Mouse (Mus musculus) G1E (cell line): ENCODE results near the gene Slc24a5. TPM values are rescaled to one million over a fixed set of nuclear protein-coding genes. Genes with fewer than 3 reads are reported as not detected.
"Not testable (repeated sequence)": the region's sequence is repeated elsewhere in the genome, so short reads cannot be mapped to it uniquely, and the experiment has no call there.

Source experiments
- ATAC-seq: 2 replicates; pipeline ENCODE4 v1.8.0; 2016; ENCODE audit warnings: mild to moderate bottlenecking; ENCODE audit not compliant: insufficient number of reproducible peaks, poor library complexity, low FRiP score, severe bottlenecking; ENCODE audit errors: extremely low read depth
- DNase-seq: peaks from one replicate; pipeline ENCODE4 v3.0.0; 2012; ENCODE audit warnings: low spot score
- H3K27me3 ChIP-seq: 2 replicates; pipeline ENCODE4 v1.6.1; 2012; ENCODE audit warnings: mild to moderate bottlenecking, low read length, inconsistent platforms; ENCODE audit not compliant: insufficient read depth
- H3K36me3 ChIP-seq: replicated peaks from 2 replicates; pipeline ENCODE3; 2012; ENCODE audit warnings: mild to moderate bottlenecking, inconsistent platforms
- H3K4me1 ChIP-seq: 2 replicates; pipeline ENCODE4 v1.6.1; 2012; ENCODE audit warnings: low read depth, low read length, inconsistent platforms, mixed read lengths; ENCODE audit not compliant: insufficient read depth
- H3K4me3 ChIP-seq: 2 replicates; pipeline ENCODE4 v1.5.1; 2012; ENCODE audit warnings: low read depth, mild to moderate bottlenecking, inconsistent platforms, low read length, moderate library complexity, mixed read lengths
- H3K9me3 ChIP-seq: replicated peaks from 2 replicates; pipeline ENCODE4 v1.6.1; 2012; ENCODE audit warnings: inconsistent platforms
- CTCF ChIP-seq: IDR thresholded peaks from 2 replicates; pipeline ENCODE4 v1.5.1; 2012; ENCODE audit warnings: low read depth, low read length, inconsistent platforms, mixed read lengths
- GATA1 ChIP-seq: IDR thresholded peaks from 2 replicates; pipeline ENCODE4 v1.6.1; 2012; ENCODE audit warnings: borderline replicate concordance, low read length, inconsistent platforms, mixed read lengths
- GATA2 ChIP-seq: IDR thresholded peaks from 2 replicates; pipeline ENCODE4 v1.6.1; 2012; ENCODE audit warnings: low read depth, low read length, inconsistent platforms, borderline replicate concordance
- POLR2AphosphoS5 ChIP-seq: IDR thresholded peaks from 2 replicates; pipeline ENCODE4 v1.6.1; 2012; ENCODE audit warnings: low read depth, low read length, inconsistent platforms; ENCODE audit not compliant: insufficient replicate concordance
- TAL1 ChIP-seq: conservative IDR thresholded peaks from 2 replicates; pipeline ENCODE4 v1.6.1; 2012; ENCODE audit warnings: low read depth, low read length, inconsistent platforms, mixed read lengths
- polyA plus RNA-seq: library from polyadenylated mRNA; stranded (reverse); fragments of >175 nt; gene quantifications from 2 replicates; pipeline ENCODE4 v1.2.3, GENCODE M21; 2012
- total RNA-seq, 2 experiments: library from RNA; stranded (forward) in 1 of 2; stranded (reverse) in 1 of 2; fragments of 200-1000 nt in 1 of 2; fragments of >200 nt in 1 of 2; fragmentation: Nextera tagmentation in 1 of 2; gene quantifications; 2 replicates each; pipeline ENCODE4 v1.2.3; 2014 to 2017

The Slc24a5 gene
- total and polyA plus RNA-seq, 3 experiments, result 2.1 TPM; not detected in 2

DNA sequence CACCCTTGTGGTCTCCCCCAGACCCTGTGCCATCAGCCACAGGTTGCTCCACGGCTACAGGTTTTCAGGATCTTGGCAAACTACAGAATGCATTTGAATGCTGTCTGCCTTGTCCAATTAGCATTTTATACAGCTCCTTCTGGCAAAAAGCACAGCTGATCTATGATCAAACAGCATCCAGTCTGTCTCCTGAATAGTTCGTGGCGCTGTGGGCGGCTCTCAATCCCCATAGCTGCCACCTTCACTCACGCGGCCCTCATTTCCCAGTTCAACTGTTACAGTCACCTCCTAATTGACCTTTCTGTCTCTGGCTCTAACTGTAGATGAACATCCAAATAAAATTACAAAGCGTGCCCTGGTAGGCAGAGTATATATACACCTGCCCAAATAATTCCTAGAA lies 551 bp upstream of the Slc24a5 start:
- Histone ChIP-seq H3K9me3 (no peaks in the 10 kb centered on the region), H3K4me3 (no peak overlapping the region), H3K27me3 (no peaks in the 10 kb centered on the region), H3K36me3 (no peaks in the 10 kb centered on the region), H3K4me1 (no peaks in the 10 kb centered on the region; the same call in 1 of the 2 replicates)
- no peak for DNase-seq
- TF ChIP-seq GATA1 (no peak), GATA2 (no peak), POLR2AphosphoS5 (no peak), TAL1 (no peak), CTCF (no peak)
- ATAC-seq, result no peak

DNA sequence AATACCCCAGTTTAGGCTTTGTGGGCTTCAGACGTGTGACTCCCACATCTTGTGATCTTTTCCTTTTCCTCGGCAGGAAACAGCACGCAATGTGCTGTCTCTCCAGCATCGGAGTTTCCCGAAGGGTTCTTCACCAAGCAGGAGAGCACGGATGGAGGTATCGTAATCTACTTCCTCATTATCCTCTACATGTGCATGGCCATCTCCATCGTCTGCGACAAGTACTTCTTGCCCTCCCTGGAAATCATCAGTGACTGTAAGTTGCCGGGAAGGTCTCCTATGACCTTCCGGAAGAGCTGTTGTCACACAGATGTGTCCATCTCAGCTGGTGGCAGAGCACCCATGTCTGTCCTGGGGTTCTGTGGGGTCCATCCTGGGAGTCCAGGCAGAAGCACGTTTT lies 772 bp downstream of the Slc24a5 start:
- Histone ChIP-seq H3K4me3 (no peak overlapping the region), H3K27me3 (no peaks in the 10 kb centered on the region), H3K36me3 (no peaks in the 10 kb centered on the region), H3K9me3 (no peaks in the 10 kb centered on the region), H3K4me1 (no peaks in the 10 kb centered on the region; the same call in 1 of the 2 replicates)
- ATAC-seq, result no peak
- no peak for DNase-seq
- no peak for TF ChIP-seq CTCF
- TF ChIP-seq POLR2AphosphoS5, result no peak
- no peak for TF ChIP-seq GATA2
- TF ChIP-seq TAL1, result no peak

DNA sequence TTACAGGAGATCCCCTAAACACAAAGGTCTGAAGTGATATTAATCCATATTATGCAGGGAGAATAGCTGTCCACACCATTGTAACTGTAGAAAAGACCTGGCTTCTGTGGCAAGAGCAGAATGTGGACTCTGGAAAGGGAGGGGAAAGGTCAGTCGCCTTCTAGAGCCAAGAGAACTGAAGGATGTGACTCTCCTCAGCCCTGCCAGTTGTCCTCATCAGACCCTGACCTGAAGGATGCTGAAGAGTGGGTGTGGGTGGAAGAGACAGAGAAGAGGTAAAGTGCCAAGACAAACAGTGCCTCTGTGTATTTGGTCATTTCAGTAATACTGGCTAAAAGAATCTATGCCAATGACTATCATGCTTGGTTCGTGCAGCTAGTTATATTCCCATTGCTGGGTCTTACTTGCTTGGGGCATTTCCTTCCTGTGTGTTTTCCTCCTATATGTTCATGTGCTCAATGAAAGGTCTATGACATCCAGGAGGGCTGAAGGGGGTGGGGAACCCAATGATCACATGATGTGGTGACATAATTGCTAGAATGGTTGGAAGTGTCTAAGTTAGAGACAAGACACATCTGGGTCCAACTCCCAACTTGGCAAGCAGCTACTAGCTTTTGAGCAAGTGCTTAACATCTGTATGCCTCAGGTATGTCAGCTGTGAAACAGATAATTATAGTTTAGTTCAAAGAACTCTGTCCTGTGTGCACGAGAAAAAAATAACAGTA lies 5.3 kb downstream of the Slc24a5 start:
- H3K36me3 ChIP-seq, result peaks cover 2% of the 10 kb centered on the region
- ATAC-seq, result no peak
- no peak overlapping the region for H3K4me3 ChIP-seq
- no peaks in the 10 kb centered on the region for H3K27me3 ChIP-seq
- H3K4me1 ChIP-seq, result no peaks in the 10 kb centered on the region
- TF ChIP-seq GATA1 (no peak), POLR2AphosphoS5 (no peak), TAL1 (no peak), GATA2 (no peak), CTCF (no peak)
- no peak for DNase-seq
- no peaks in the 10 kb centered on the region for H3K9me3 ChIP-seq

DNA sequence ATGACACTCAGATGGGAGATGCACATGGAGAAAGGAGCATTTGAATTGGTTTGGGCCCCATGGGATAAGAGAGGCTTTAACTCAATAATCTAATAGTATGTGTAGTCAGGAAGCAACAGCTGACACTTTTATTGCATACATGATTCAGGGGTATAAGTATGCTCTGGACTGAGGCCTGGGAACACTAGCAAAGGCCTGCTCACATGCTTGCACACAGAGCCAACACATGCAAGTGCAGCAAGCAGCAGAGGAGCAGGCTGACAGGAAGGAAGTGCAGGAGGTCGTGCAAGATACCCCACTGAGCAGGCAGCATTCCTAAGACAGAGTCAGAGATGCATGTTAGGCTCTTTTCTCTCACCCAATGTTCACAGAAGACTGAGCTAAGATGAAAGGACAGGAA lies 16.0 kb downstream of the Slc24a5 start:
- Histone ChIP-seq H3K4me3 (no peak overlapping the region), H3K36me3 (peaks cover 70% of the 10 kb centered on the region), H3K27me3 (no peaks in the 10 kb centered on the region), H3K9me3 (no peaks in the 10 kb centered on the region), H3K4me1 (no peaks in the 10 kb centered on the region)
- DNase-seq, result no peak
- ATAC-seq, result no peak
- TF ChIP-seq CTCF (no peak), GATA1 (no peak), POLR2AphosphoS5 (no peak), TAL1 (no peak), GATA2 (no peak)

DNA sequence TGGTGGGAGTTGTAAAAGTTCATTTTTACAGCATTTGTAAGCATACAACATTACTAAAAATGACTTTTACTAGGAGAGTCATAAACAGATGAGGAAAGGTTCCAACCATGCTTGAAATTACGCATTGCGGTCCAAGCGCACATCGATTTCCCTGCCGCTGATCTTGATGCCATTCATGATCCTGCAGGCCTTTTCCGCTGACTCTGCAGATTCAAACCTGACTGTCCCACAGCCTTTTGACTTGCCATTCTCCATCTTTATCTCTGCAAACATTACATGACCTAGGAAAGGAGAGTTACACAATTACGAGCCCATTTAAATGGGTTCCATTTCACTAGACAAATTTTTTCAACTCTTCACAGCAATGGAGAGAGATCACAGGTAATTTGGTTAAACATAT lies 20.8 kb downstream of the Slc24a5 start:
- H3K9me3 ChIP-seq, result no peaks in the 10 kb centered on the region
- H3K27me3 ChIP-seq, result no peaks in the 10 kb centered on the region
- H3K36me3 ChIP-seq, result peaks cover 70% of the 10 kb centered on the region
- no peak for TF ChIP-seq POLR2AphosphoS5
- TF ChIP-seq TAL1, result no peak
- no peak for TF ChIP-seq CTCF
- TF ChIP-seq GATA1, result no peak
- TF ChIP-seq GATA2, result no peak
- DNase-seq (no peak), ATAC-seq (no peak)
- no peak overlapping the region for H3K4me3 ChIP-seq
- H3K4me1 ChIP-seq, result no peaks in the 10 kb centered on the region

DNA sequence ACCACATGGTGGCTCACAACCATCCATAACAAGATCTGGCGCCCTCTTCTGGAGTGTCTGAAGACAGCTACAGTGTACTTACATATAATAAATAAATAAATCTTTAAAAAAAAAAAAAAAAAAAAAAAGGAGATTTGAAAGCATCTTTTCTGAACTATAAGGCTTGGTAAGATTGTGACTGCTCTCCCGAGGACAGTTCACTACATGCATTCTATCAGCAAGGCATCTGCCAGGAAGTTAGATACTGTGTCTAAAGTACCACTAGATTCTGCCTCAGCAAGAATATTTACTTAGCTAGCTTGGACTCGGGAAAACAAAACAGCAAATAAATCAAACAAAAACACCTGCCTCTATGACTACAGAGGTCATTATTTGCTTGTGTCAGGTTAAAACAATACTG lies 24.2 kb downstream of the Slc24a5 start:
- not testable (repeated sequence) for DNase-seq, ATAC-seq, H3K9me3 ChIP-seq, H3K4me1 ChIP-seq, H3K27me3 ChIP-seq, H3K4me3 ChIP-seq
- H3K36me3 ChIP-seq, result peaks cover 70% of the 10 kb centered on the region

DNA sequence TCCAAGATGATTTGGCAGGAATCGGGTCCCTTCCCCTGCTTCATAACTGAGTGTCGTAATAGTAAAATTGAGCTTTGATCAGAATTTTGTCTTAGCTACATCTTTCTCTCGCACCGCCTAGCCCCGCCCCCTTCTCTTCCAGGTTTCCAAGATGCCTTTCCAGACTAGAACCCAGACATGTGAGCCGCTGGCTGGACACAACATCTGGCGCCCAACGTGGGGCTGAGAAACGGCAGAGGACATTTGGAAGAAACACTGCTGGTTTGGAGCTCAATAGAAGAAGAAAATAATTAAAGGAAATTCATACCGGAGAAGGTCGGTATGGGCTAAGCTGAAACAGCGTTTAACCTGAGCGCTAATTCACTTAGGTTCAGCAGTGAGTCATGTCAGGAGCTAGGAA lies 36.6 kb downstream of the Slc24a5 start:
- peaks cover 66% of the 10 kb centered on the region for H3K36me3 ChIP-seq
- not testable (repeated sequence) for ATAC-seq, DNase-seq, H3K9me3 ChIP-seq, H3K4me3 ChIP-seq, H3K4me1 ChIP-seq, H3K27me3 ChIP-seq

DNA sequence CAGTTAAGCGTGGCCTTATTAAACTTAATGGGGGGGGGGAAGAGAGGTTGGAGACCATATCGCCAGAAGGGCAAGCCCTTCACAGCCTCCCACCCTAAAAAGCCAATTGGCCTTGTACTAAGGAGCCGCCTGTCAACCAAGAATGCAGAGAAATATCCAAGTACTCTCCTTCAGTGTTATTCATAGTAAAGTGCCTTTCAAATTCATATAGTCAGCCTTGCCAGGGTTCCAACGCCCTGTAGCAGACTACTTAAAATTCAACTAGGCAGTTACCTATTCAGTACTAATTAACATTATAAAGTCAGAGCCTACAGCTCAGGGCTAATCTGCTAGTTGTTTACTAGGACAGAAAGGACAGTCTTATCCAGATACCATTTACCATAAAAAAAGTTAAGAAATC lies 38.6 kb downstream of the Slc24a5 start:
- H3K4me3 ChIP-seq, DNase-seq, H3K27me3 ChIP-seq, ATAC-seq, H3K4me1 ChIP-seq, H3K9me3 ChIP-seq: not testable (repeated sequence)
- H3K36me3 ChIP-seq, result peaks cover 60% of the 10 kb centered on the region
